Mouse (Mus musculus): ENCODE measurements around the gene Mettl27.

- TF ChIP-seq CTCF (IDR thresholded peaks at IDR 0.05; ENCODE audit: borderline replicate concordance, control insufficient read depth, extremely low read depth, insufficient read depth, low read length, poor library complexity) = no peak
- no peak for TF ChIP-seq POLR2A (IDR thresholded peaks at IDR 0.05; ENCODE audit: control insufficient read depth, extremely low read depth, insufficient read depth, low read length, poor library complexity)
Observed at GRCm38 (mm10) chr5:134945266-134945959, 13.2 kb downstream of the Mettl27 start.
